Mouse (Mus musculus): Measurements from ENCODE around the gene Nipa1.

Gene Nipa1

DNA sequence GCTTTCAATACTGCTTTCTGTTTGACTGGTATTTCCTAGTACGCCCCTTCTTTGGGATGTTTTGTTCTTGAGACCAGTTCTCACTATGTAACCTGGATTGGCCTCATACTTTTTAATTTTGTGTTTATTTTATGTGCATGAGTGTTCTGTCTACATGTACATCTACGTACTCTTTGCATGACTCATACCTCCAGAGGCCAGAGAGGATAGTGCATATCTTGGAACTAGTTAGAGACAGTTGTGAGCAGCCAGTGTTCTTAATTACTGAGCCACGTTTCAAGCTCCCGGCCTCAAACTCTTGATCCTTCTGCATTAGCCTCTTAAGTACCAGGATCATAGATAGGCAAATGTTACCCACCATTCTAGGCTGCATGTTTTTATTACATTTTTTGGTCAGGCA lies 81.4 kb downstream of the Nipa1 start:
- in situ Hi-C loops (cut with MboI): no loop called here

DNA sequence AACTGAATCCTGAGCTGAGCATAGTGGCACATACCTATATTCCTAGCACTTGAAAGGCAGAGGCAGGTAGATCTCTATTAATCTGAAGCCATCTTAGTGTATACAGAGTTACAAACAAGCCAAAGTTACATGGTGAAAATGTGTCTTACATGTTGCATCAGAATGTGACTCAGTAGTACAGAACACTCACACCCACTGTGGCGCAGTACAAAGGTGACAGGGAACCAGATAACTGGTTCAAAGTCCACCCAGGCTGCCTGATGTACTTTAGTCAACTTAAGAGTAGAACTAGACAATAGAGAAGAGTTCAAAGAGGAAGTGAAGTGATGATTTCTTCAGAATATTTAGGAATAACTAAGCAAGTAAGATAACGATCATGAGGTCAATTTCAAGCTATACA lies 84.7 kb downstream of the Nipa1 start:
- in situ Hi-C loops (cut with MboI): no loop called here

DNA sequence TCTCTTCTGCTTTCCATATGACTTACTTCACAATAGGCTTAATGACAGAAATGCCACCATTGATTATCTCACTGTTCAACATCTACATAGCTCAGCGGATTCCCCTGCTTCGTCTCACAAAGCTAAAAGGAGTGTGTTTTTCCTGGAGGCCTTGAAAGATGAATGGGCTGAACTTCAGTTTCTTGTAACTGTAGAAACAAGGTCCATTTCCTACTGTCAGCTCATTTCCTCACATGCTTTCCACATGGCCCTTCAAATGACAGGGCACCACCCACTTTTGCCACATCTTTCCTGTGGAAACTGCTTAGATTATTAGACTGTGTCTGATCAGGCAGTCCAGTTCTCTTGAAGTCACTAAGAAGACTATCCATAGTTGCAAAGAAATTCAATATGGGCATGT lies 91.1 kb downstream of the Nipa1 start:
- in situ Hi-C loops (cut with MboI): no loop called here

Data from mature B cell (primary cell).